Mouse (Mus musculus): ENCODE measurements around the gene Zdhhc7.

GRCm38 (mm10) chr8:120066226-120066625 lies 35.1 kb downstream of the Zdhhc7 start:
- TF ChIP-seq CTCF (conservative IDR thresholded peaks at IDR 0.05; ENCODE audit: low read length), result no peak
- no peak for TF ChIP-seq NANOG (IDR thresholded peaks at IDR 0.05; ENCODE audit: borderline replicate concordance, low read length)
- no peak for TF ChIP-seq POU5F1 (IDR thresholded peaks at IDR 0.05; ENCODE audit: borderline replicate concordance, low read length)

Data from E14TG2a.4 (cell line).